9 mouse cellular contexts compared by ENCODE assay signal in the genomic region with DNA sequence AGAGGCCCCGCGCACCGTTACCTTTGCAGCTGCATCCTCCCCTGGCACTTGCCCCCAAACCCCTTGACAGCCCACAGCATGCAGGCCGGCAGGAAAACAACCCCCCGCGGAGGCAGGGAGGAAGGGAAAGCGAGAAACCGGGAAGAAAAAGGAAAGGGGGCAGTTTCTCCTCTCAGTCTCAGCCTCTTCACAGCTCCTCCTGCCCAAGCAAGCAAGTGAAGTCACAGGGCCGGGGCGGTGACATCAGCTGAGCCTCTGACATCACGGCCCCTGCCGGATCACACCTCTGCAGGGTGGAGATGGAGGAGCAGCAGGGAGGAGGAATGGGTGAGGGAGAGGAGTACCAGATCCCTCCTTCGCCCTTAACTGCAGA.
A peak's percentile ranks its signal among the peaks of the same experiment; 100 is the strongest.
DNase-seq lines count a peak whose midpoint lies in the region; ATAC-seq lines count a peak whose summit lies in the region.
"Had no signal": no experiment of that assay in that cellular context is flagged by ENCODE, and none has a peak within 500 bp of the region (broad histone marks: within the 10 kb centered on the region; RNA-seq: fewer than 3 reads in every experiment).

No protein-coding gene starts in this region.

- peaks cover 89% of the 10 kb centered on the region for H3K27me3 ChIP-seq in heart, embryonic 10.5 days (ENCODE audit: insufficient read depth, poor library complexity, severe bottlenecking)
- peaks cover 5% of the 10 kb centered on the region; the same call in 1 of the 2 replicates for H3K27me3 ChIP-seq in forebrain, embryonic 14.5 days (replicated peaks; ENCODE audit: control insufficient read depth, insufficient read depth, low read length)
- peaks cover 25% of the 10 kb centered on the region for H3K27me3 ChIP-seq in liver, embryonic 16.5 days (ENCODE audit: control insufficient read depth, insufficient read depth, low read depth, low read length)
- H3K27me3 ChIP-seq: CH12.LX had no signal

- peak overlapping the region; percentile 79 for H3K4me2 ChIP-seq in forebrain, embryonic 14.5 days (ENCODE audit: low read length)
- 0 out of 2 replicates have a peak overlapping the region, but pooled peaks have one; percentile 19 for H3K4me2 ChIP-seq in liver, embryonic 16.5 days (ENCODE audit: low read depth, low read length)

- H3K36me3 ChIP-seq in heart, embryonic 10.5 days, result no peaks in the 10 kb centered on the region
- no peaks in the 10 kb centered on the region for H3K36me3 ChIP-seq in forebrain, embryonic 14.5 days (ENCODE audit: control insufficient read depth, insufficient read depth, low read length)
- no peaks in the 10 kb centered on the region for H3K36me3 ChIP-seq in liver, embryonic 16.5 days (ENCODE audit: control insufficient read depth, insufficient read depth)

- peaks cover 27% of the 10 kb centered on the region for H3K4me1 ChIP-seq in heart, embryonic 10.5 days
- peaks cover 41% of the 10 kb centered on the region for H3K4me1 ChIP-seq in forebrain, embryonic 14.5 days (ENCODE audit: control insufficient read depth, insufficient read depth, low read length)
- no peaks in the 10 kb centered on the region for H3K4me1 ChIP-seq in liver, embryonic 16.5 days (ENCODE audit: control insufficient read depth, low read depth, low read length)

- DNase-seq in heart, embryonic 10.5 days (ENCODE audit: low spot score), result no peak
- DNase-seq in heart, adult 8-10 months (ENCODE audit: low spot score), result no peak
- peak; percentile 74 for DNase-seq in CD4-positive, CD25-positive, alpha-beta regulatory T cell, adult 2 months (ENCODE audit: low read depth, low spot score)
- no peak for DNase-seq in forebrain, embryonic 14.5 days (ENCODE audit: low spot score)
- DNase-seq in thymus, postnatal 36 days, result peak; percentile 39 to 49
- no peak for DNase-seq in kidney, postnatal 4 days

- H3K27ac ChIP-seq in heart, embryonic 10.5 days, result 0 out of 2 replicates have a peak overlapping the region, but pooled peaks have one; percentile 62
- peak overlapping the region; percentile 79 for H3K27ac ChIP-seq in forebrain, embryonic 14.5 days (ENCODE audit: low read depth, low read length)
- no peak overlapping the region for H3K27ac ChIP-seq in liver, embryonic 16.5 days (ENCODE audit: low read length)

- no peaks in the 10 kb centered on the region for H3K9me3 ChIP-seq in heart, embryonic 10.5 days
- no peaks in the 10 kb centered on the region for H3K9me3 ChIP-seq in forebrain, embryonic 14.5 days (replicated peaks; ENCODE audit: control insufficient read depth, low read length)
- no peaks in the 10 kb centered on the region for H3K9me3 ChIP-seq in liver, embryonic 16.5 days (replicated peaks; ENCODE audit: control insufficient read depth, low read length)

- peak overlapping the region; percentile 70 for H3K9ac ChIP-seq in forebrain, embryonic 14.5 days (ENCODE audit: low read length)
- H3K9ac ChIP-seq in liver, embryonic 16.5 days (ENCODE audit: low read depth, low read length), result no peak overlapping the region

- WGBS in heart, embryonic 10.5 days, result 3% methylated on average over 13 of the region's 13 CpGs
- 6% methylated on average over 13 of the region's 13 CpGs for WGBS in forebrain, embryonic 14.5 days
- WGBS in liver, embryonic 16.5 days (ENCODE audit: insufficient replicate concordance), result 6% methylated on average over 13 of the region's 13 CpGs

- H3K4me3 ChIP-seq in heart, embryonic 10.5 days, result peak overlapping the region; percentile 57
- H3K4me3 ChIP-seq in forebrain, embryonic 14.5 days (ENCODE audit: low read depth, low read length), result peak overlapping the region; percentile 33
- 0 out of 2 replicates have a peak overlapping the region, but pooled peaks have one; percentile 5 for H3K4me3 ChIP-seq in liver, embryonic 16.5 days (ENCODE audit: low read depth, low read length)

- peak; percentile 36; the same call in 1 of the 2 replicates for ATAC-seq in forebrain, embryonic 14.5 days
- no peak for ATAC-seq in liver, embryonic 16.5 days (ENCODE audit: low read depth)
- ATAC-seq in erythroid progenitor cell, adult 5-6 weeks (replicated peaks; ENCODE audit: low FRiP score, poor library complexity, severe bottlenecking), result no peak

Comparison
In these comparisons a context has a peak if more than half of its experiments do, and no peak if none do; other contexts are left out.
1. DNase-seq: peak in CD4-positive, CD25-positive, alpha-beta regulatory T cell, adult 2 months (single experiment) and thymus, postnatal 36 days (2 of 2); none in heart, embryonic 10.5 days (single experiment), heart, adult 8-10 months (single experiment), forebrain, embryonic 14.5 days (single experiment) and kidney, postnatal 4 days (0 of 2).
2. H3K4me3 ChIP-seq: peak in every context shown above with its lines; median percentile 57 in heart, embryonic 10.5 days; 33 in forebrain, embryonic 14.5 days; 5 in liver, embryonic 16.5 days.